Mouse (Mus musculus) fibroblast of lung, adult 2 months (primary cell): ENCODE measurements around the gene Eef1akmt3.
"Not testable (repeated sequence)": the region's sequence is repeated elsewhere in the genome, so short reads cannot be mapped to it uniquely, and the experiment has no call there.

Experiments used
- DNase-seq: peaks from one replicate; pipeline ENCODE4 v3.0.0-alpha.2; 2011; ENCODE audit warnings: low read depth

Eef1akmt3 gene

GRCm38 (mm10) chr10:127041274-127041766 is at the start of gene Eef1akmt3, which contains the start of gene Mettl1:
Eef1akmt3 (minus strand) TSS chr10:127041513.
Mettl1 (plus strand) TSS chr10:127041414.
- no peak for DNase-seq

GRCm38 (mm10) chr10:127090560-127091411 is 49.5 kb upstream of the Eef1akmt3 start:
- DNase-seq, result no peak

GRCm38 (mm10) chr10:127085633-127086032 is 44.3 kb upstream of the Eef1akmt3 start:
- no peak for DNase-seq

- no peak for DNase-seq
Measured at GRCm38 (mm10) chr10:127085052-127085451, 43.7 kb upstream of the Eef1akmt3 start.

GRCm38 (mm10) chr10:127083915-127084306 is 42.6 kb upstream of the Eef1akmt3 start:
- DNase-seq, result no peak

- DNase-seq, result no peak
Measured at GRCm38 (mm10) chr10:127083292-127083914, 42.1 kb upstream of the Eef1akmt3 start.

GRCm38 (mm10) chr10:127081996-127082620 is 40.8 kb upstream of the Eef1akmt3 start:
- DNase-seq, result no peak

GRCm38 (mm10) chr10:127080901-127081780 is 39.8 kb upstream of the Eef1akmt3 start:
- DNase-seq, result no peak

GRCm38 (mm10) chr10:127079665-127080391 is 38.5 kb upstream of the Eef1akmt3 start:
- no peak for DNase-seq

- no peak for DNase-seq
Measured at GRCm38 (mm10) chr10:127078677-127079575, 37.6 kb upstream of the Eef1akmt3 start.

GRCm38 (mm10) chr10:127078001-127078676 is 36.8 kb upstream of the Eef1akmt3 start:
- no peak for DNase-seq

- no peak for DNase-seq
Measured at GRCm38 (mm10) chr10:127077515-127077914, 36.2 kb upstream of the Eef1akmt3 start.

GRCm38 (mm10) chr10:127076082-127076481 is 34.8 kb upstream of the Eef1akmt3 start:
- DNase-seq, result no peak

- no peak for DNase-seq
Measured at GRCm38 (mm10) chr10:127075651-127076050, 34.3 kb upstream of the Eef1akmt3 start.

- no peak for DNase-seq
Measured at GRCm38 (mm10) chr10:127075080-127075479, 33.8 kb upstream of the Eef1akmt3 start, which contains the start of gene Agap2. Agap2 (plus strand) TSS chr10:127075284.

GRCm38 (mm10) chr10:127073981-127074380 is 32.7 kb upstream of the Eef1akmt3 start:
- DNase-seq, result no peak

GRCm38 (mm10) chr10:127072969-127073368 is 31.7 kb upstream of the Eef1akmt3 start:
- DNase-seq, result not testable (repeated sequence)

GRCm38 (mm10) chr10:127072270-127072669 is 31.0 kb upstream of the Eef1akmt3 start:
- DNase-seq, result not testable (repeated sequence)

GRCm38 (mm10) chr10:127071203-127071602 is 29.9 kb upstream of the Eef1akmt3 start:
- no peak for DNase-seq
